Mouse (Mus musculus): Measurements from ENCODE around the gene D930020B18Rik.

- no peak for TF ChIP-seq CTCF (IDR thresholded peaks at IDR 0.05; ENCODE audit: insufficient read depth, low read depth, low read length)
- TF ChIP-seq POLR2A (IDR thresholded peaks at IDR 0.05; ENCODE audit: insufficient read depth, low read depth, low read length), result no peak
Observed at GRCm38 (mm10) chr10:121665631-121666145, 24.3 kb downstream of the D930020B18Rik start.
